Mouse (Mus musculus) liver, postnatal 0 days (tissue): ENCODE results near the gene Cbfb. TPM values are rescaled to one million over a fixed set of nuclear protein-coding genes. Genes with fewer than 3 reads are reported as not detected.

Experiments used
- ATAC-seq: fragments of 200-750 bp; cut with Nextera tagmentation; 2 replicates; pipeline ENCODE4 v1.8.0; 2017; ENCODE audit warnings: mild to moderate bottlenecking, moderate library complexity
- DNase-seq: peaks from one replicate; pipeline ENCODE4 v3.0.0-alpha.2; 2016
- H3K27ac ChIP-seq: fragments of 300-500 bp; sonication (generic); 2 replicates; pipeline ENCODE4 v1.5.1; 2014; ENCODE audit warnings: antibody characterized with exemption, moderate library complexity, mild to moderate bottlenecking, low read depth
- H3K27me3 ChIP-seq: fragments of 300-500 bp; sonication (generic); 2 replicates; pipeline ENCODE4 v1.6.1; 2014; ENCODE audit warnings: low read length, control low read depth, mixed read lengths; ENCODE audit not compliant: insufficient read depth
- H3K36me3 ChIP-seq: fragments of 300-500 bp; sonication (generic); replicated peaks from 2 replicates; pipeline ENCODE4 v1.6.1; 2014; ENCODE audit warnings: mild to moderate bottlenecking, control low read depth, low read length, moderate library complexity, mixed read lengths; ENCODE audit not compliant: insufficient read depth
- H3K4me1 ChIP-seq: fragments of 300-500 bp; sonication (generic); 2 replicates; pipeline ENCODE4 v1.6.1; 2014; ENCODE audit warnings: antibody characterized with exemption, mild to moderate bottlenecking, control low read depth; ENCODE audit not compliant: insufficient read depth
- H3K4me2 ChIP-seq: fragments of 300-500 bp; sonication (generic); 2 replicates; pipeline ENCODE4 v1.6.1; 2014; ENCODE audit warnings: low read depth, mild to moderate bottlenecking, low read length, moderate library complexity, mixed read lengths
- H3K4me3 ChIP-seq: fragments of 300-500 bp; sonication (generic); 2 replicates; pipeline ENCODE4 v1.5.1; 2014; ENCODE audit warnings: low read depth, low read length
- H3K9ac ChIP-seq: fragments of 300-500 bp; sonication (generic); replicated peaks from 2 replicates; pipeline ENCODE4 v1.6.1; 2014; ENCODE audit warnings: mild to moderate bottlenecking, moderate library complexity
- H3K9me3 ChIP-seq: fragments of 300-500 bp; sonication (generic); 2 replicates; pipeline ENCODE4 v1.6.1; 2016; ENCODE audit warnings: mild to moderate bottlenecking, control low read depth, low read length, mixed read lengths
- CTCF ChIP-seq: sonication (generic); IDR thresholded peaks from 2 replicates; pipeline ENCODE4 v1.5.1; 2016; ENCODE audit warnings: antibody characterized with exemption, low read depth
- EP300 ChIP-seq: IDR thresholded peaks from 2 replicates; pipeline ENCODE4 v1.6.1; 2016; ENCODE audit warnings: antibody characterized with exemption, low read depth, mild to moderate bottlenecking
- WGBS: fragments of 180-500 bp; shearing (Covaris S2); extraction: QIAGEN DNeasy Blood & Tissue Kit; methylation state at CpG from one replicate; pipeline ENCODE4 v1.1.7; 2014; ENCODE audit not compliant: insufficient replicate concordance; 5-methylcytosine and 5-hydroxymethylcytosine counted together
- polyA plus RNA-seq: library from polyadenylated mRNA; unstranded; fragments of >200 nt; fragmentation: Nextera tagmentation; extraction: Ambion mirVana; gene quantifications from 2 replicates; pipeline ENCODE4 v1.2.1, GENCODE M21; 2015

Gene Cbfb
- 10.6 and 10.7 TPM in 2 replicates for polyA plus RNA-seq

- H3K4me3 ChIP-seq, result peak within 1 kb of the TSS; percentile 89
- H3K36me3 ChIP-seq, result no peaks in the 10 kb centered on the region
- TF ChIP-seq CTCF, result no peak
- TF ChIP-seq EP300, result no peak
- no peaks in the 10 kb centered on the region for H3K9me3 ChIP-seq
- peaks cover 2% of the 10 kb centered on the region; the same call in 1 of the 2 replicates for H3K4me1 ChIP-seq
- H3K27ac ChIP-seq, result peak within 1 kb of the TSS; percentile 97
- peak; percentile 95 for DNase-seq
- ATAC-seq, result peak; percentile 85
- no peaks in the 10 kb centered on the region for H3K27me3 ChIP-seq
- 5% methylated on average over 62 of the region's 86 CpGs for WGBS
- peak within 1 kb of the TSS; percentile 85 for H3K4me2 ChIP-seq
- H3K9ac ChIP-seq, result peak within 1 kb of the TSS; percentile 89
Observed at GRCm38 (mm10) chr8:105170381-105171115, at the start of gene Cbfb. Gene Cbfb (plus strand): TSS chr8:105170674.

DNA sequence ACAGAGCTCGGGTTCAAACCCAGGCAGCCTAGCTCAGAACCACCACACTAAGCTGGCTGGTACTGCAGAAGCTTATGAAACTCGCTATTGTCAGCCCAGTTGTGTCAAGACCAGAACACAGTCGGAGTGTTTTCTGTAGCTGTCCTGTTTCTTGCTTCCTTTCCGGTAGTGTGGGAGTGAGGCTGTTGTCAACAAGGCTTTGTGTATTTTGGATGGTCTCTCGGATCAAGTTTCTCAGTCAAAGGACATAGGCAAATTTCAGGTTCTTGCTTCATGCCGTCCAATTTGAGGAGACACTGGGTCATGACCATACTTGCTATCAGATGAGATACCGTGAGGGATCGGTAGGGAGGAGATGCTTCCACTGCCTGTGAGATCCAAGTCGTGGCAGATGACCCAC lies 40.6 kb upstream of the Cbfb start:
- Histone ChIP-seq H3K9me3 (no peaks in the 10 kb centered on the region), H3K4me1 (no peaks in the 10 kb centered on the region), H3K36me3 (no peaks in the 10 kb centered on the region), H3K27me3 (no peaks in the 10 kb centered on the region), H3K4me2 (no peak overlapping the region), H3K9ac (no peak overlapping the region), H3K27ac (peak overlapping the region; percentile 34; the same call in 1 of the 2 replicates), H3K4me3 (no peak overlapping the region)
- 61% methylated on average over 9 of the region's 9 CpGs for WGBS
- DNase-seq, result no peak
- peak; percentile 71 for ATAC-seq
- no peak for TF ChIP-seq EP300
- no peak for TF ChIP-seq CTCF

GRCm38 (mm10) chr8:105131509-105131908 lies 39.0 kb upstream of the Cbfb start, which contains the start of gene Ces4a:
Gene Ces4a (plus strand): TSS chr8:105131800.
- Histone ChIP-seq H3K4me2 (no peak within 1 kb of the TSS), H3K9ac (no peak within 1 kb of the TSS), H3K9me3 (no peaks in the 10 kb centered on the region), H3K4me3 (no peak within 1 kb of the TSS), H3K36me3 (no peaks in the 10 kb centered on the region), H3K4me1 (no peaks in the 10 kb centered on the region), H3K27me3 (no peaks in the 10 kb centered on the region), H3K27ac (no peak within 1 kb of the TSS)
- TF ChIP-seq EP300 (no peak), CTCF (no peak)
- ATAC-seq (no peak), DNase-seq (peak; percentile 5)
- 67% methylated on average over 5 of the region's 5 CpGs for WGBS

DNA sequence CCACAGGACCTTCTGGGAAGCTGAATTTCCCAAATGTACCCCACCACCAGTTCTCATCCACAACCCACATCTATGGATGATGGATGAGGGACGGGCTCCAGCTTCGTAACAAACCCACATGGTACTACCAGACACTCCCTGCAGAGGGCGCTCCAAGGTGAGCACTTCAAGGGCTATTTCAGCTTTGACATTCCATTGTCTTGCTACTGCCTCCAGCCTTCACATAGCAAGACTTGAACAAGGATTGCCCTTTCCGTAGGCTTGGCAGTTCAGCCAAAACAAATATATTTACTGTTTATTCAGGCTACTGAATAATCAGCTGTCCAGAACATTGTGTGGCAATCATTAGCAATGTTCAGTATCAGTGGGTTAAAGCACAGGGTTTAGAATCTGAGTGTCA lies 32.1 kb upstream of the Cbfb start:
- H3K9ac ChIP-seq, result no peak overlapping the region
- DNase-seq (peak; percentile 84), ATAC-seq (peak; percentile 98)
- H3K27ac ChIP-seq, result 0 out of 2 replicates have a peak overlapping the region, but pooled peaks have one; percentile 44
- TF ChIP-seq EP300 (peak; percentile 60), CTCF (peak; percentile 92)
- H3K9me3 ChIP-seq, result no peaks in the 10 kb centered on the region
- H3K4me3 ChIP-seq, result no peak overlapping the region
- H3K27me3 ChIP-seq, result no peaks in the 10 kb centered on the region
- H3K36me3 ChIP-seq, result no peaks in the 10 kb centered on the region
- no peaks in the 10 kb centered on the region; the same call in 1 of the 2 replicates for H3K4me1 ChIP-seq
- no peak overlapping the region for H3K4me2 ChIP-seq
- 14% methylated on average over 4 of the region's 4 CpGs for WGBS

DNA sequence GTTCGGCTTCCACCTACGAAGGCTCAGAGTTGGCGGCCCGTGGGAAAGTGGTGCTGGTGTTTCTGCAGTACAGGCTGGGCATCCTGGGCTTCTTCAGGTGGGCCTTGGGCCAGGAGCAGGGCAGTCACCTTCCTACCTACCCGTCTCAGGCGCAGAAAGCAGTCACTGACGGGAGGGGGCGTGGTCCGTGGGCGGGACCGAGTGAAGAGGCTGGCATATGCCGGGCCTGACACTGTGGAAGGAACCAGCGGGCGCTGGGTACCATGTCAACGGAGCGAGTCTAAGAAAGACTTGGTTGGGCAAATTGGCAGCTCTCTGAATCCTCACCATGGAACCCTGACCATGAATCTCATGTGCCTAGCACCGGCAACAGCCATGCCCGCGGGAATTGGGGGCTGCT lies 28.1 kb upstream of the Cbfb start:
- ATAC-seq, result no peak
- peak overlapping the region; percentile 26; the same call in 1 of the 2 replicates for H3K4me2 ChIP-seq
- no peaks in the 10 kb centered on the region; the same call in 1 of the 2 replicates for H3K4me1 ChIP-seq
- no peak overlapping the region for H3K27ac ChIP-seq
- TF ChIP-seq CTCF, result no peak
- TF ChIP-seq EP300, result no peak
- no peaks in the 10 kb centered on the region for H3K9me3 ChIP-seq
- no peak overlapping the region for H3K4me3 ChIP-seq
- DNase-seq, result peak; percentile 49
- no peaks in the 10 kb centered on the region for H3K27me3 ChIP-seq
- H3K9ac ChIP-seq, result no peak overlapping the region
- no peaks in the 10 kb centered on the region for H3K36me3 ChIP-seq
- WGBS, result 34% methylated on average over 19 of the region's 19 CpGs

DNA sequence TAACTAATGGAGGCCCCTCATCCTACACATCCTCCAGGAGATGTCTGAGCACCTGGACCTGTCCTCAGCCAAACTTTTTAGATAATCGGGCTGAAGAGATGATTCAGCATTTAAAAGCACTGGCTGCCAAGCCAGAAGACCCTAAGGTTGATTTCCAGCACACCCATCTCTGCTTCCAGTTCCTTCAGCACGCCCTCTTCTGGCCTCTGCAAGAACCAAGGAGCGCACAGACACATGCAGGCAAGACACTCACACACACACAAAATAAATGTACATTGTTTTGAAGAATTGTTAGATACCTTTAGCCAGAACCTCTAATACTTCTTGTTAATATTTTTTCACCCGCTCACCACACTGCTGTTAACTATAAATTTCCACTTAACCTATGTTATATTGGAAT lies 18.8 kb upstream of the Cbfb start:
- Histone ChIP-seq H3K27ac (no peak overlapping the region), H3K4me3 (no peak overlapping the region), H3K9ac (no peak overlapping the region), H3K4me1 (no peaks in the 10 kb centered on the region; the same call in 1 of the 2 replicates), H3K27me3 (no peaks in the 10 kb centered on the region), H3K9me3 (no peaks in the 10 kb centered on the region), H3K4me2 (no peak overlapping the region), H3K36me3 (no peaks in the 10 kb centered on the region)
- ATAC-seq (no peak), DNase-seq (no peak)
- no peak for TF ChIP-seq EP300
- 0 out of 2 replicates have a peak, but pooled peaks have one; percentile 8 for TF ChIP-seq CTCF
- WGBS, result 60% methylated on average over 4 of the region's 4 CpGs
